Mouse (Mus musculus): ENCODE data around the gene Map4k5.

GRCm38 (mm10) chr12:69776607-69777340, 116.2 kb downstream of the Map4k5 start:
- TF ChIP-seq GATA1 (IDR thresholded peaks at IDR 0.05; ENCODE audit: borderline replicate concordance, low read length), result no peak
- no peak for TF ChIP-seq FLI1 (IDR thresholded peaks at IDR 0.05; ENCODE audit: low read length)

All from megakaryocyte, embryonic 14.5 days (primary cell).